Mouse (Mus musculus): ENCODE results near the gene Ddx39. TPM values are rescaled to one million over a fixed set of nuclear protein-coding genes. Genes with fewer than 3 reads are reported as not detected.

Gene Ddx39
- polyA plus RNA-seq, 1 experiment from 2014 or later, result 82.6 TPM

- H3K36me3 ChIP-seq (ENCODE audit: control insufficient read depth, insufficient read depth, low read length), result no peaks in the 10 kb centered on the region
- H3K4me2 ChIP-seq (ENCODE audit: low read depth, low read length), result no peak overlapping the region
- H3K9me3 ChIP-seq (ENCODE audit: control insufficient read depth, low read length), result no peaks in the 10 kb centered on the region
- H3K27ac ChIP-seq (ENCODE audit: low read depth, low read length), result no peak overlapping the region
- no peak for ATAC-seq (ENCODE audit: low read depth)
- no peak overlapping the region for H3K4me3 ChIP-seq (ENCODE audit: low read depth, low read length)
- H3K4me1 ChIP-seq (ENCODE audit: control insufficient read depth, insufficient read depth, low read length), result peaks cover 12% of the 10 kb centered on the region
- no peaks in the 10 kb centered on the region for H3K27me3 ChIP-seq (ENCODE audit: control insufficient read depth, insufficient read depth, low read length)
- no peak overlapping the region for H3K9ac ChIP-seq (replicated peaks; ENCODE audit: low read depth, low read length)
- 83% methylated on average over 9 of the region's 9 CpGs for WGBS
Observed at GRCm38 (mm10) chr8:83749265-83749664, 34.3 kb downstream of the Ddx39 start.

DNA sequence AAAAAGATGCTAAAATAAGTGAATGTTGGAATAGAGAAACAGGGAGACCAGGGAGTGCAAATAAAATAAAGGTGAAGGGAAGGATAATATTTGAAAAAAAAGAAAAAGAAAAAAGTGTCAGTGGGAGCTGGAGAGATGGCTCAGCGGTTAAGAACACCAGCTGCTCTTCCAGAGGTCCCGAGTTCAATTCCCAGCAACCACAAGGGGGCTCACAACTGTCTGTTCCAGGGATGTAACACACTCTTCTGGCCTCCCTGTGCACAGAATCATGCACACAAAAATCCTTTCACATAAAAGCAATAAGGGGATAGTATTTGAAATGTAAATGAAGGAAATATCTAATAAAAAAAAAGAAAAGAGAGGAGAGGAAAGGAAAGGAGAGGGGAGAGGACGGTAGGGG, 39.2 kb downstream of the Ddx39 start:
- H3K9me3 ChIP-seq (ENCODE audit: control insufficient read depth, low read length), result no peaks in the 10 kb centered on the region
- H3K27me3 ChIP-seq (ENCODE audit: control insufficient read depth, insufficient read depth, low read length), result no peaks in the 10 kb centered on the region
- H3K4me1 ChIP-seq (ENCODE audit: control insufficient read depth, insufficient read depth, low read length), result no peaks in the 10 kb centered on the region
- no peak overlapping the region for H3K4me2 ChIP-seq (ENCODE audit: low read depth, low read length)
- no peak overlapping the region for H3K27ac ChIP-seq (ENCODE audit: low read depth, low read length)
- 66% methylated on average over 2 of the region's 3 CpGs for WGBS
- ATAC-seq (ENCODE audit: low read depth), result no peak
- no peak overlapping the region for H3K9ac ChIP-seq (replicated peaks; ENCODE audit: low read depth, low read length)
- no peak overlapping the region for H3K4me3 ChIP-seq (ENCODE audit: low read depth, low read length)
- H3K36me3 ChIP-seq (ENCODE audit: control insufficient read depth, insufficient read depth, low read length), result no peaks in the 10 kb centered on the region

DNA sequence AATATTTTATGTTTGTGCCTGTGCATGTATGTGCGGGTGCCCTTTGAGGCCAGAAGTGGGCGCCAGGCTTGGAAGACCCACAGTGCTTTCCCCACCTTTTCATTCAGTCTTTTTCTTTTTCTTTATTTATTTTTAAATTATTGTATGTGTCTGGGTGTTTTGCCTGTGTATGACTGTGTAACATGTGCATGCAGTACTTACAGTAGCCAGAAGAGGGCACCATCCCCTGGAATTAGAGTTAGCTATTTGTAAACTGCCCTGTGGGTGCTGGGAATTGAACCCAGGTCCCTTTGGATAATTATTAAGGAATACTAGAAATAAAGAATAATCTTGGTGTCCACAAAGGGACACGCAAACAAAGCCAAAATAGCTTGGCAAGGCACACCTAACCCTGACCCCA, 41.3 kb downstream of the Ddx39 start:
- no peak for ATAC-seq (ENCODE audit: low read depth)
- H3K9me3 ChIP-seq (ENCODE audit: control insufficient read depth, low read length), result no peaks in the 10 kb centered on the region
- no peak overlapping the region for H3K4me3 ChIP-seq (ENCODE audit: low read depth, low read length)
- no peak overlapping the region for H3K9ac ChIP-seq (replicated peaks; ENCODE audit: low read depth, low read length)
- no peak overlapping the region for H3K4me2 ChIP-seq (ENCODE audit: low read depth, low read length)
- H3K27me3 ChIP-seq (ENCODE audit: control insufficient read depth, insufficient read depth, low read length), result no peaks in the 10 kb centered on the region
- H3K36me3 ChIP-seq (ENCODE audit: control insufficient read depth, insufficient read depth, low read length), result no peaks in the 10 kb centered on the region
- no peak overlapping the region for H3K27ac ChIP-seq (ENCODE audit: low read depth, low read length)
- WGBS, result 97% methylated on average over 3 of the region's 3 CpGs
- no peaks in the 10 kb centered on the region for H3K4me1 ChIP-seq (ENCODE audit: control insufficient read depth, insufficient read depth, low read length)

DNA sequence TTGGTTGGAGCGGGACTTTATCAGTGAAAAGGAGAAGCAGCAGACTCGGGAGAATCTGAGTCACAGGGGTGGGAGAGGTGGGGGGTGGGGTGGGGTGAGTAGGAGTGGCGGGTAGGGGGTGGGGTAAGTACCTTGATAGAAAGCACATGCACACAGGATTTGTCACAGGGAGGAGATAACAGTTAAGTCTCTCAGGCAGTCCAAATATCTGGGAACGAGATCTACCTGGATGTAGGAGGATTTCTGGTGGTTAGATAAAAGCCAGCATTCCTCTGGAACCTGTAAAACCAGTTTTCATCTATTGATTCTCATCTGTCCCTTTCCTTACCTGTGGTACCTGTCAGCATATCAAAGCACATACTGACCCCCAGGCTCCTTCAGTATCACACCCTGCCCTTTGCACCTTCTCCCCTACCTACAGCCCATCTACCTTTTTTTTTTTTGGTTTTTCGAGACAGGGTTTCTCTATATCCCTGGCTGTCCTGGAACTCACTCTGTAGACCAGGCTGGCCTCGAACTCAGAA, 42.2 kb downstream of the Ddx39 start:
- no peak for ATAC-seq (ENCODE audit: low read depth)
- H3K9ac ChIP-seq (replicated peaks; ENCODE audit: low read depth, low read length), result no peak overlapping the region
- 91% methylated on average over 6 of the region's 6 CpGs for WGBS
- no peaks in the 10 kb centered on the region for H3K9me3 ChIP-seq (ENCODE audit: control insufficient read depth, low read length)
- no peak overlapping the region for H3K4me3 ChIP-seq (ENCODE audit: low read depth, low read length)
- H3K4me2 ChIP-seq (ENCODE audit: low read depth, low read length), result no peak overlapping the region
- H3K36me3 ChIP-seq (ENCODE audit: control insufficient read depth, insufficient read depth, low read length), result no peaks in the 10 kb centered on the region
- no peak overlapping the region for H3K27ac ChIP-seq (ENCODE audit: low read depth, low read length)
- no peaks in the 10 kb centered on the region for H3K27me3 ChIP-seq (ENCODE audit: control insufficient read depth, insufficient read depth, low read length)
- H3K4me1 ChIP-seq (ENCODE audit: control insufficient read depth, insufficient read depth, low read length), result no peaks in the 10 kb centered on the region

GRCm38 (mm10) chr8:83758298-83758697, 43.3 kb downstream of the Ddx39 start:
- H3K36me3 ChIP-seq (ENCODE audit: control insufficient read depth, insufficient read depth, low read length), result no peaks in the 10 kb centered on the region
- H3K4me3 ChIP-seq (ENCODE audit: low read depth, low read length), result no peak overlapping the region
- H3K9me3 ChIP-seq (ENCODE audit: control insufficient read depth, low read length), result no peaks in the 10 kb centered on the region
- no peak overlapping the region for H3K9ac ChIP-seq (replicated peaks; ENCODE audit: low read depth, low read length)
- H3K4me2 ChIP-seq (ENCODE audit: low read depth, low read length), result no peak overlapping the region
- no peak for ATAC-seq (ENCODE audit: low read depth)
- H3K4me1 ChIP-seq (ENCODE audit: control insufficient read depth, insufficient read depth, low read length), result no peaks in the 10 kb centered on the region
- no peaks in the 10 kb centered on the region for H3K27me3 ChIP-seq (ENCODE audit: control insufficient read depth, insufficient read depth, low read length)
- WGBS, result 63% methylated on average over 5 of the region's 5 CpGs
- H3K27ac ChIP-seq (ENCODE audit: low read depth, low read length), result no peak overlapping the region

DNA sequence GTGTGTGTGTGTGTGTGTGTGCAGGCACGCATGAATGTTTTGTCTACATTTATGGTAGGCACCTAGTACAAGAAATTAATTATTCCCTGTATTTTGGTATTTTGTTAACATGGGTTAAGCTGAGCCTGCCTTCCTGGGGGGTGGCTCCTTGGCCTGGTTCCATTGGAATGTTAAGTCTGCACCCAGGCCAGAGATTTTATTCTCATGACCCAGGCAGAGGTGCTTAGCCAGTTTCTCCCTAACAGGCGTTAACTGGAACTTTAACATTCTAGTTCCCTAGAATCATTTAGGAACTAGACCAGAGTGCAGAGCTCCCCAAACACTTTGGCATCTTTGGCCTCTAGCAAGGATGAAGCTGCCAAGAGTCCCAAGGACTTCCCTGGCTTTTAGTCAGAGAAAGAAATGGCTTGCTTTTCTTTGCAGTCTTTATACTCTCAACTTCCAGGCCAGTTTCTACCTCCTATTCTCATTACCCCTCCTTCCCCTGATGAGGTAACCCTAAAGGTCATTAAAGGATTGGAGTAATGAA, 44.3 kb downstream of the Ddx39 start:
- ATAC-seq (ENCODE audit: low read depth), result no peak
- 79% methylated on average over 2 of the region's 2 CpGs for WGBS

GRCm38 (mm10) chr8:83764116-83764515, 49.1 kb downstream of the Ddx39 start:
- no peak for ATAC-seq (ENCODE audit: low read depth)
- WGBS, result 93% methylated on average over 8 of the region's 8 CpGs
- no peak overlapping the region for H3K9ac ChIP-seq (replicated peaks; ENCODE audit: low read depth, low read length)
- no peaks in the 10 kb centered on the region for H3K36me3 ChIP-seq (ENCODE audit: control insufficient read depth, insufficient read depth, low read length)
- no peak overlapping the region for H3K27ac ChIP-seq (ENCODE audit: low read depth, low read length)
- H3K9me3 ChIP-seq (ENCODE audit: control insufficient read depth, low read length), result no peaks in the 10 kb centered on the region
- H3K4me3 ChIP-seq (ENCODE audit: low read depth, low read length), result no peak overlapping the region
- H3K27me3 ChIP-seq (ENCODE audit: control insufficient read depth, insufficient read depth, low read length), result no peaks in the 10 kb centered on the region
- no peaks in the 10 kb centered on the region for H3K4me1 ChIP-seq (ENCODE audit: control insufficient read depth, insufficient read depth, low read length)
- H3K4me2 ChIP-seq (ENCODE audit: low read depth, low read length), result no peak overlapping the region

More for the DNA sequence above, 44.3 kb downstream of the Ddx39 start:
- Histone ChIP-seq H3K9me3 (ENCODE audit: control insufficient read depth, low read length) (no peaks in the 10 kb centered on the region), H3K9ac (replicated peaks; ENCODE audit: low read depth, low read length) (no peak overlapping the region), H3K27me3 (ENCODE audit: control insufficient read depth, insufficient read depth, low read length) (no peaks in the 10 kb centered on the region), H3K4me1 (ENCODE audit: control insufficient read depth, insufficient read depth, low read length) (no peaks in the 10 kb centered on the region), H3K27ac (ENCODE audit: low read depth, low read length) (no peak overlapping the region), H3K4me3 (ENCODE audit: low read depth, low read length) (no peak overlapping the region), H3K4me2 (ENCODE audit: low read depth, low read length) (no peak overlapping the region), H3K36me3 (ENCODE audit: control insufficient read depth, insufficient read depth, low read length) (no peaks in the 10 kb centered on the region)

GRCm38 (mm10) chr8:83764717-83765116, 49.7 kb downstream of the Ddx39 start:
- WGBS, result 72% methylated on average over 2 of the region's 2 CpGs
- H3K36me3 ChIP-seq (ENCODE audit: control insufficient read depth, insufficient read depth, low read length), result no peaks in the 10 kb centered on the region
- H3K27me3 ChIP-seq (ENCODE audit: control insufficient read depth, insufficient read depth, low read length), result no peaks in the 10 kb centered on the region
- ATAC-seq (ENCODE audit: low read depth), result no peak
- H3K9ac ChIP-seq (replicated peaks; ENCODE audit: low read depth, low read length), result no peak overlapping the region
- H3K4me2 ChIP-seq (ENCODE audit: low read depth, low read length), result no peak overlapping the region
- no peaks in the 10 kb centered on the region for H3K9me3 ChIP-seq (ENCODE audit: control insufficient read depth, low read length)
- no peak overlapping the region for H3K27ac ChIP-seq (ENCODE audit: low read depth, low read length)
- H3K4me1 ChIP-seq (ENCODE audit: control insufficient read depth, insufficient read depth, low read length), result no peaks in the 10 kb centered on the region
- H3K4me3 ChIP-seq (ENCODE audit: low read depth, low read length), result no peak overlapping the region

GRCm38 (mm10) chr8:83765663-83766062, 50.7 kb downstream of the Ddx39 start:
- Histone ChIP-seq H3K9ac (replicated peaks; ENCODE audit: low read depth, low read length) (no peak overlapping the region), H3K4me2 (ENCODE audit: low read depth, low read length) (no peak overlapping the region), H3K27ac (ENCODE audit: low read depth, low read length) (no peak overlapping the region), H3K27me3 (ENCODE audit: control insufficient read depth, insufficient read depth, low read length) (no peaks in the 10 kb centered on the region; the same call in 1 of the 2 replicates), H3K4me1 (ENCODE audit: control insufficient read depth, insufficient read depth, low read length) (no peaks in the 10 kb centered on the region), H3K9me3 (ENCODE audit: control insufficient read depth, low read length) (no peaks in the 10 kb centered on the region), H3K4me3 (ENCODE audit: low read depth, low read length) (no peak overlapping the region), H3K36me3 (ENCODE audit: control insufficient read depth, insufficient read depth, low read length) (no peaks in the 10 kb centered on the region)
- no peak for ATAC-seq (ENCODE audit: low read depth)
